Mouse (Mus musculus): ENCODE results near the gene Usp8. TPM values are rescaled to one million over a fixed set of nuclear protein-coding genes. Genes with fewer than 3 reads are reported as not detected.
A peak's percentile ranks its signal among the peaks of the same experiment; 100 is the strongest.

The Usp8 gene
- total and polyA plus RNA-seq, 3 experiments = 24.1 to 41.5 (median 24.2) TPM

DNA sequence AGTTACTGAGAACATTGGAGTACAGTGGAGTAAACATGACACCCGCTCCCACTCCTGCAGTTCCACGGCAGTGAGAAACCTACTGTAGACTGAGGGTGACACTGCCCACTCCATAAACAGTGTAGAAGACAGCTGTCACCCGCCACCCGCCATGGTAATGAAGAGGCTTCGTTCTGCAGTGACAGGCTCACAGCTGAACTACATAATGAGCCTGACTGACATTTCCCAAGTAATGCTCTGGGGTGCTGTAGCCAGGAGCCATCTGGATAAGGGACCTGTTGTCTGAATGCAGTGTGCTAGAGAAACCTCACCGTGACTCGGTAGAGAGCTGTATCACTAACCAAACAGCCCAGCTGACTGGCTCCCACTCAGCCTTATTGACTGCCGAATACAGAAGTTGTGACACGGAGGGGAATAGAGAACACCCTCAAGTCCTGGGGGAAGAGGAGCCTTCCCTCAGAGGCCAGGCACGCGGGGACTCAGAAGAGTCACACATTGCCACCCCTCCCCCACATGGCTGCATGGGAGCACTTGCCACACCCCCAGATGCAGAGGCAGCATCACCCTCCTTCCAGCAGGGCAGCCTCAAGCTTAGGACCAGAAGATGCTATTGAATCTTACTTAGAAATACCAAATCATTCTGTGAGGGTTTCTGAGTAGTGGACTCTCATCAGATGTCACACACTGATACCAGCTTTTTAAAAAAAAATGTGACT is 58.9 kb downstream of the Usp8 start:
- H3K9me3 ChIP-seq (replicated peaks; ENCODE audit: low read length) = no peaks in the 10 kb centered on the region
- no peak for DNase-seq (ENCODE audit: extremely low read depth)
- H3K27me3 ChIP-seq (replicated peaks) = no peaks in the 10 kb centered on the region
- no peak overlapping the region for H3K9ac ChIP-seq (ENCODE audit: insufficient read depth, low read depth)
- H3K79me2 ChIP-seq (replicated peaks; ENCODE audit: control insufficient read depth, extremely low read depth, insufficient read depth, poor library complexity, severe bottlenecking) = no peaks in the 10 kb centered on the region
- TF ChIP-seq POLR2AphosphoS2 (IDR thresholded peaks at IDR 0.05; ENCODE audit: low read depth, low read length) = no peak
- TF ChIP-seq CTCF (conservative IDR thresholded peaks at IDR 0.05 in 1 of 2, IDR thresholded peaks at IDR 0.05 in 1 of 2; ENCODE audit: low read depth in 2 of 2, low read length in 2 of 2) = no peak
- TF ChIP-seq JUN (IDR thresholded peaks at IDR 0.05; ENCODE audit: insufficient read depth, low read depth, low read length) = no peak
- TF ChIP-seq KAT2A (IDR thresholded peaks at IDR 0.05; ENCODE audit: insufficient replicate concordance, low read length) = no peak
- TF ChIP-seq CHD2 (IDR thresholded peaks at IDR 0.05; ENCODE audit: low read length) = no peak
- no peak for TF ChIP-seq SMC3 (IDR thresholded peaks at IDR 0.05; ENCODE audit: low read depth, low read length)
- no peak for TF ChIP-seq MXI1 (IDR thresholded peaks at IDR 0.05; ENCODE audit: low read depth, low read length)
- TF ChIP-seq ZC3H11A (IDR thresholded peaks at IDR 0.05; ENCODE audit: low read depth, low read length) = no peak
- no peak for TF ChIP-seq MEF2A (IDR thresholded peaks at IDR 0.05; ENCODE audit: borderline replicate concordance, low read depth, low read length)
- TF ChIP-seq SIN3A (IDR thresholded peaks at IDR 0.05; ENCODE audit: low read length) = no peak
- no peak for TF ChIP-seq JUND (conservative IDR thresholded peaks at IDR 0.05; ENCODE audit: low read depth, low read length)
- no peak for TF ChIP-seq TCF12 (IDR thresholded peaks at IDR 0.05; ENCODE audit: low read depth, low read length)
- TF ChIP-seq MAX (IDR thresholded peaks at IDR 0.05; ENCODE audit: low read length) = no peak
- no peak for TF ChIP-seq USF2 (conservative IDR thresholded peaks at IDR 0.05; ENCODE audit: low read depth, low read length)
- TF ChIP-seq MYC (IDR thresholded peaks at IDR 0.05; ENCODE audit: low read depth, low read length) = no peak
- no peak for TF ChIP-seq NELFE (IDR thresholded peaks at IDR 0.05; ENCODE audit: low read depth, low read length)
- TF ChIP-seq GABPA (IDR thresholded peaks at IDR 0.05; ENCODE audit: insufficient replicate concordance, low read depth, low read length) = no peak
- TF ChIP-seq RAD21 (IDR thresholded peaks at IDR 0.05; ENCODE audit: low read depth, low read length) = no peak
- TF ChIP-seq PAX5 (IDR thresholded peaks at IDR 0.05; ENCODE audit: low read length) = no peak
- dilution Hi-C loops (cut with MboI; ENCODE audit: extremely low pct_ligation_motif_present, extremely low pct_unique_long_range_greater_than_20kb, low sequenced_read_pairs) = no loop called here
- H3K27ac ChIP-seq (ENCODE audit: insufficient read depth, low read depth) = no peak overlapping the region
- peaks cover 15 to 44% of the 10 kb centered on the region in 2 experiments for H3K36me3 ChIP-seq (replicated peaks in 1 of 2; ENCODE audit: control insufficient read depth in 1 of 2, insufficient read depth in 1 of 2, low read length in 1 of 2)
- peaks cover 0 to 11% of the 10 kb centered on the region in 2 experiments; a peak in 1 of 4 replicates for H3K4me1 ChIP-seq (ENCODE audit: control insufficient read depth in 1 of 2, insufficient read depth in 2 of 2)
- H3K4me3 ChIP-seq (replicated peaks in 1 of 3; ENCODE audit: low read depth in 2 of 3, low read length in 2 of 3, poor library complexity in 1 of 3) = no peak overlapping the region
- no peak overlapping the region for H3K4me2 ChIP-seq (ENCODE audit: insufficient read depth, low read depth, poor library complexity, severe bottlenecking)
- in situ Hi-C loops (cut with MboI; ENCODE audit: low pct_ligation_motif_present, low pct_unique_long_range_greater_than_20kb, low sequenced_read_pairs) = no loop called here

- Histone ChIP-seq H3K27ac (ENCODE audit: insufficient read depth, low read depth) (no peak overlapping the region), H3K36me3 (replicated peaks in 1 of 2; ENCODE audit: control insufficient read depth in 1 of 2, insufficient read depth in 1 of 2, low read length in 1 of 2) (peaks cover 5 to 28% of the 10 kb centered on the region in 2 experiments), H3K4me3 (replicated peaks in 1 of 3; ENCODE audit: low read depth in 2 of 3, low read length in 2 of 3, poor library complexity in 1 of 3) (no peak overlapping the region), H3K4me2 (ENCODE audit: insufficient read depth, low read depth, poor library complexity, severe bottlenecking) (no peak overlapping the region), H3K9me3 (replicated peaks; ENCODE audit: low read length) (peaks cover 2% of the 10 kb centered on the region), H3K79me2 (replicated peaks; ENCODE audit: control insufficient read depth, extremely low read depth, insufficient read depth, poor library complexity, severe bottlenecking) (no peaks in the 10 kb centered on the region), H3K27me3 (replicated peaks) (no peaks in the 10 kb centered on the region), H3K4me1 (ENCODE audit: control insufficient read depth in 1 of 2, insufficient read depth in 2 of 2) (peaks cover 0 to 11% of the 10 kb centered on the region in 2 experiments; a peak in 1 of 4 replicates), H3K9ac (ENCODE audit: insufficient read depth, low read depth) (no peak overlapping the region)
- DNase-seq (ENCODE audit: extremely low read depth) = no peak
- in situ Hi-C loops (cut with MboI; ENCODE audit: low pct_ligation_motif_present, low pct_unique_long_range_greater_than_20kb, low sequenced_read_pairs) = no loop called here
- dilution Hi-C loops (cut with MboI; ENCODE audit: extremely low pct_ligation_motif_present, extremely low pct_unique_long_range_greater_than_20kb, low sequenced_read_pairs) = no loop called here
- TF ChIP-seq CTCF (conservative IDR thresholded peaks at IDR 0.05 in 1 of 2, IDR thresholded peaks at IDR 0.05 in 1 of 2; ENCODE audit: low read depth in 2 of 2, low read length in 2 of 2) (peak in 1 of 2 experiments; percentile 37; a peak in 2 of 4 replicates), USF1 (IDR thresholded peaks at IDR 0.05; ENCODE audit: low read depth, low read length) (no peak), MEF2A (IDR thresholded peaks at IDR 0.05; ENCODE audit: borderline replicate concordance, low read depth, low read length) (no peak), MXI1 (IDR thresholded peaks at IDR 0.05; ENCODE audit: low read depth, low read length) (no peak), JUND (conservative IDR thresholded peaks at IDR 0.05; ENCODE audit: low read depth, low read length) (no peak), E2F4 (IDR thresholded peaks at IDR 0.05; ENCODE audit: insufficient replicate concordance, low read depth, low read length) (no peak), UBTF (IDR thresholded peaks at IDR 0.05; ENCODE audit: low read depth, low read length) (no peak), MAX (IDR thresholded peaks at IDR 0.05; ENCODE audit: low read length) (no peak)
These were observed 60.5 kb downstream of the Usp8 start for GRCm38 (mm10) chr2:126767599-126767998.

All from CH12.LX (cell line).